Mouse (Mus musculus) stomach, postnatal 0 days (tissue): ENCODE measurements at regions not wholly inside any gene's neighbourhood (a gene's known extent, or its start where the extent isn't known, plus 50 kb on each side); places are given as distances from the start of the nearest gene placed in this dataset.

Source experiments
- CTCF ChIP-seq: IDR thresholded peaks from 2 replicates; pipeline ENCODE4 v1.5.1; 2016; ENCODE audit warnings: antibody characterized with exemption, low read depth, mild to moderate bottlenecking, moderate library complexity
- EP300 ChIP-seq: optimal IDR thresholded peaks from 2 replicates; pipeline ENCODE3; 2016; ENCODE audit warnings: antibody characterized with exemption

- TF ChIP-seq CTCF = peak; percentile 9; the same call in 1 of the 2 replicates
- no peak for TF ChIP-seq EP300
These were observed 50.9 kb upstream of the Gm30302 start for GRCm38 (mm10) chr13:49849579-49850311.
